Mouse (Mus musculus): ENCODE results near the gene Rmi2. TPM values are rescaled to one million over a fixed set of nuclear protein-coding genes. Genes with fewer than 3 reads are reported as not detected.

Gene Rmi2
- polyA plus RNA-seq, 1 experiment = 4.8 TPM

- WGBS = under 1% methylated on average over 12 of the region's 12 CpGs
- Histone ChIP-seq H3K27ac (ENCODE audit: control insufficient read depth, insufficient read depth, low read depth, low read length, poor library complexity) (no peak overlapping the region), H3K4me3 (replicated peaks; ENCODE audit: control insufficient read depth, low read depth, low read length) (peak overlapping the region; percentile 79), H3K4me1 (ENCODE audit: control insufficient read depth, insufficient read depth, low read length) (peaks cover 14% of the 10 kb centered on the region)
- no peak for TF ChIP-seq CTCF (IDR thresholded peaks at IDR 0.05; ENCODE audit: control insufficient read depth, insufficient read depth, low read length)
- no peak for TF ChIP-seq POLR2A (IDR thresholded peaks at IDR 0.05; ENCODE audit: borderline replicate concordance, control insufficient read depth, low read depth, low read length)
Observed at GRCm38 (mm10) chr16:10834542-10834910, 333 bp upstream of the Rmi2 start.

- WGBS = 86% methylated on average over 3 of the region's 3 CpGs
- H3K4me1 ChIP-seq (ENCODE audit: control insufficient read depth, insufficient read depth, low read length) = peaks cover 11% of the 10 kb centered on the region
- no peak overlapping the region for H3K27ac ChIP-seq (ENCODE audit: control insufficient read depth, insufficient read depth, low read depth, low read length, poor library complexity)
- no peak overlapping the region for H3K4me3 ChIP-seq (replicated peaks; ENCODE audit: control insufficient read depth, low read depth, low read length)
- TF ChIP-seq POLR2A (IDR thresholded peaks at IDR 0.05; ENCODE audit: borderline replicate concordance, control insufficient read depth, low read depth, low read length) (no peak), CTCF (IDR thresholded peaks at IDR 0.05; ENCODE audit: control insufficient read depth, insufficient read depth, low read length) (no peak)
Observed at GRCm38 (mm10) chr16:10836388-10836787, 1.5 kb downstream of the Rmi2 start.

- peak overlapping the region; percentile 64; the same call in 1 of the 2 replicates for H3K27ac ChIP-seq (ENCODE audit: control insufficient read depth, insufficient read depth, low read depth, low read length, poor library complexity)
- TF ChIP-seq POLR2A (IDR thresholded peaks at IDR 0.05; ENCODE audit: borderline replicate concordance, control insufficient read depth, low read depth, low read length) (no peak), CTCF (IDR thresholded peaks at IDR 0.05; ENCODE audit: control insufficient read depth, insufficient read depth, low read length) (no peak)
- peaks cover 11% of the 10 kb centered on the region for H3K4me1 ChIP-seq (ENCODE audit: control insufficient read depth, insufficient read depth, low read length)
- 74% methylated on average over 3 of the region's 3 CpGs for WGBS
- no peak overlapping the region for H3K4me3 ChIP-seq (replicated peaks; ENCODE audit: control insufficient read depth, low read depth, low read length)
Observed at GRCm38 (mm10) chr16:10837250-10837649, 2.4 kb downstream of the Rmi2 start.

- H3K4me3 ChIP-seq (replicated peaks; ENCODE audit: control insufficient read depth, low read depth, low read length) = no peak overlapping the region
- TF ChIP-seq POLR2A (IDR thresholded peaks at IDR 0.05; ENCODE audit: borderline replicate concordance, control insufficient read depth, low read depth, low read length) = no peak
Observed at GRCm38 (mm10) chr16:10837903-10838302, 3.0 kb downstream of the Rmi2 start.

GRCm38 (mm10) chr16:10838487-10839245 lies 3.8 kb downstream of the Rmi2 start:
- Histone ChIP-seq H3K4me1 (ENCODE audit: control insufficient read depth, insufficient read depth, low read length) (peaks cover 13% of the 10 kb centered on the region), H3K4me3 (replicated peaks; ENCODE audit: control insufficient read depth, low read depth, low read length) (no peak overlapping the region), H3K27ac (ENCODE audit: control insufficient read depth, insufficient read depth, low read depth, low read length, poor library complexity) (peak overlapping the region; percentile 64)
- TF ChIP-seq CTCF (IDR thresholded peaks at IDR 0.05; ENCODE audit: control insufficient read depth, insufficient read depth, low read length) (no peak), POLR2A (IDR thresholded peaks at IDR 0.05; ENCODE audit: borderline replicate concordance, control insufficient read depth, low read depth, low read length) (no peak)
- 23% methylated on average over 10 of the region's 10 CpGs for WGBS

More at GRCm38 (mm10) chr16:10837903-10838302, 3.0 kb downstream of the Rmi2 start:
- Histone ChIP-seq H3K27ac (ENCODE audit: control insufficient read depth, insufficient read depth, low read depth, low read length, poor library complexity) (peak overlapping the region; percentile 64), H3K4me1 (ENCODE audit: control insufficient read depth, insufficient read depth, low read length) (peaks cover 11% of the 10 kb centered on the region)
- 18% methylated on average over 1 of the region's 1 CpGs for WGBS

- TF ChIP-seq POLR2A (IDR thresholded peaks at IDR 0.05; ENCODE audit: borderline replicate concordance, control insufficient read depth, low read depth, low read length) (no peak), CTCF (IDR thresholded peaks at IDR 0.05; ENCODE audit: control insufficient read depth, insufficient read depth, low read length) (no peak)
- WGBS = 66% methylated on average over 14 of the region's 14 CpGs
- H3K27ac ChIP-seq (ENCODE audit: control insufficient read depth, insufficient read depth, low read depth, low read length, poor library complexity) = no peak overlapping the region
- H3K4me3 ChIP-seq (replicated peaks; ENCODE audit: control insufficient read depth, low read depth, low read length) = no peak overlapping the region
- peaks cover 13% of the 10 kb centered on the region for H3K4me1 ChIP-seq (ENCODE audit: control insufficient read depth, insufficient read depth, low read length)
Observed at GRCm38 (mm10) chr16:10840018-10840417, 5.2 kb downstream of the Rmi2 start.

GRCm38 (mm10) chr16:10842282-10842855 lies 7.5 kb downstream of the Rmi2 start:
- H3K4me1 ChIP-seq (ENCODE audit: control insufficient read depth, insufficient read depth, low read length) = peaks cover 9% of the 10 kb centered on the region
- H3K4me3 ChIP-seq (replicated peaks; ENCODE audit: control insufficient read depth, low read depth, low read length) = no peak overlapping the region
- no peak for TF ChIP-seq POLR2A (IDR thresholded peaks at IDR 0.05; ENCODE audit: borderline replicate concordance, control insufficient read depth, low read depth, low read length)
- no peak for TF ChIP-seq CTCF (IDR thresholded peaks at IDR 0.05; ENCODE audit: control insufficient read depth, insufficient read depth, low read length)
- WGBS = 70% methylated on average over 4 of the region's 4 CpGs
- H3K27ac ChIP-seq (ENCODE audit: control insufficient read depth, insufficient read depth, low read depth, low read length, poor library complexity) = no peak overlapping the region

- 4% methylated on average over 18 of the region's 18 CpGs for WGBS
- peak overlapping the region; percentile 67 for H3K27ac ChIP-seq (ENCODE audit: control insufficient read depth, insufficient read depth, low read depth, low read length, poor library complexity)
- TF ChIP-seq POLR2A (IDR thresholded peaks at IDR 0.05; ENCODE audit: borderline replicate concordance, control insufficient read depth, low read depth, low read length) = no peak
- TF ChIP-seq CTCF (IDR thresholded peaks at IDR 0.05; ENCODE audit: control insufficient read depth, insufficient read depth, low read length) = no peak
- H3K4me3 ChIP-seq (replicated peaks; ENCODE audit: control insufficient read depth, low read depth, low read length) = peak overlapping the region; percentile 45
- peaks cover 3% of the 10 kb centered on the region; the same call in 1 of the 2 replicates for H3K4me1 ChIP-seq (ENCODE audit: control insufficient read depth, insufficient read depth, low read length)
Observed at GRCm38 (mm10) chr16:10843486-10844318, 8.8 kb downstream of the Rmi2 start.
